Mouse (Mus musculus): Measurements from ENCODE around the gene Frzb. TPM values are rescaled to one million over a fixed set of nuclear protein-coding genes. Genes with fewer than 3 reads are reported as not detected.

The Frzb gene
- polyA plus RNA-seq, 2 experiments = 0.37 to 0.39 TPM

- no peak overlapping the region for H3K9ac ChIP-seq (replicated peaks)
- 69% methylated on average over 3 of the region's 3 CpGs for WGBS (ENCODE audit: insufficient replicate concordance)
- no peak overlapping the region for H3K4me2 ChIP-seq (ENCODE audit: low read depth)
Measured at GRCm38 (mm10) chr2:80438854-80439253, 8.6 kb downstream of the Frzb start.

GRCm38 (mm10) chr2:80437401-80437800 is 10.0 kb downstream of the Frzb start:
- no peak overlapping the region for H3K27ac ChIP-seq
- no peaks in the 10 kb centered on the region for H3K4me1 ChIP-seq (replicated peaks; ENCODE audit: control insufficient read depth in 2 of 2, insufficient read depth in 2 of 2, low read length in 1 of 2)
- H3K27me3 ChIP-seq (ENCODE audit: control insufficient read depth, insufficient read depth, low read length) = no peaks in the 10 kb centered on the region
- H3K9ac ChIP-seq (replicated peaks) = no peak overlapping the region
- no peak overlapping the region for H3K4me2 ChIP-seq (ENCODE audit: low read depth)
- H3K4me3 ChIP-seq (ENCODE audit: insufficient read depth in 1 of 2, low read depth in 2 of 2, low read length in 2 of 2) = no peak overlapping the region
- WGBS (ENCODE audit: insufficient replicate concordance) = 43% methylated on average over 2 of the region's 2 CpGs
- DNase-seq (ENCODE audit: low read depth in 3 of 3, low spot score in 3 of 3) (no peak), ATAC-seq (ENCODE audit: insufficient read depth) (no peak)
- no peak for TF ChIP-seq EP300 (IDR thresholded peaks at IDR 0.05; ENCODE audit: low read depth)
- H3K36me3 ChIP-seq (replicated peaks; ENCODE audit: control insufficient read depth, insufficient read depth, low read depth) = no peaks in the 10 kb centered on the region
- H3K9me3 ChIP-seq (ENCODE audit: control insufficient read depth, low read length) = no peaks in the 10 kb centered on the region

More at GRCm38 (mm10) chr2:80438854-80439253, 8.6 kb downstream of the Frzb start:
- H3K4me1 ChIP-seq (replicated peaks; ENCODE audit: control insufficient read depth in 2 of 2, insufficient read depth in 2 of 2, low read length in 1 of 2) = no peaks in the 10 kb centered on the region
- no peaks in the 10 kb centered on the region for H3K9me3 ChIP-seq (ENCODE audit: control insufficient read depth, low read length)
- H3K36me3 ChIP-seq (replicated peaks; ENCODE audit: control insufficient read depth, insufficient read depth, low read depth) = no peaks in the 10 kb centered on the region
- no peaks in the 10 kb centered on the region for H3K27me3 ChIP-seq (ENCODE audit: control insufficient read depth, insufficient read depth, low read length)
- no peak overlapping the region for H3K4me3 ChIP-seq (ENCODE audit: insufficient read depth in 1 of 2, low read depth in 2 of 2, low read length in 2 of 2)
- DNase-seq (ENCODE audit: low read depth in 3 of 3, low spot score in 3 of 3) = no peak
- ATAC-seq (ENCODE audit: insufficient read depth) = no peak
- TF ChIP-seq EP300 (IDR thresholded peaks at IDR 0.05; ENCODE audit: low read depth) (no peak), CTCF (IDR thresholded peaks at IDR 0.05; ENCODE audit: low read depth) (no peak)
- H3K27ac ChIP-seq = no peak overlapping the region

GRCm38 (mm10) chr2:80434783-80435572 is 12.4 kb downstream of the Frzb start:
- Histone ChIP-seq H3K4me3 (ENCODE audit: insufficient read depth in 1 of 2, low read depth in 2 of 2, low read length in 2 of 2) (no peak overlapping the region), H3K4me1 (replicated peaks; ENCODE audit: control insufficient read depth in 2 of 2, insufficient read depth in 2 of 2, low read length in 1 of 2) (no peaks in the 10 kb centered on the region), H3K4me2 (ENCODE audit: low read depth) (no peak overlapping the region), H3K9ac (replicated peaks) (no peak overlapping the region), H3K27me3 (ENCODE audit: control insufficient read depth, insufficient read depth, low read length) (no peaks in the 10 kb centered on the region), H3K27ac (no peak overlapping the region), H3K9me3 (ENCODE audit: control insufficient read depth, low read length) (no peaks in the 10 kb centered on the region), H3K36me3 (replicated peaks; ENCODE audit: control insufficient read depth, insufficient read depth, low read depth) (no peaks in the 10 kb centered on the region)
- 50% methylated on average over 11 of the region's 11 CpGs for WGBS (ENCODE audit: insufficient replicate concordance)
- TF ChIP-seq CTCF (IDR thresholded peaks at IDR 0.05; ENCODE audit: low read depth) (no peak), EP300 (IDR thresholded peaks at IDR 0.05; ENCODE audit: low read depth) (no peak)
- ATAC-seq (ENCODE audit: insufficient read depth) = no peak
- no peak for DNase-seq (ENCODE audit: low read depth in 3 of 3, low spot score in 3 of 3)

GRCm38 (mm10) chr2:80433254-80433876 is 14.1 kb downstream of the Frzb start:
- no peaks in the 10 kb centered on the region for H3K36me3 ChIP-seq (replicated peaks; ENCODE audit: control insufficient read depth, insufficient read depth, low read depth)
- ATAC-seq (ENCODE audit: insufficient read depth) = no peak

GRCm38 (mm10) chr2:80430357-80431053 is 16.9 kb downstream of the Frzb start:
- 31% methylated on average over 1 of the region's 1 CpGs for WGBS (ENCODE audit: insufficient replicate concordance)
- Histone ChIP-seq H3K36me3 (replicated peaks; ENCODE audit: control insufficient read depth, insufficient read depth, low read depth) (no peaks in the 10 kb centered on the region), H3K9me3 (ENCODE audit: control insufficient read depth, low read length) (no peaks in the 10 kb centered on the region), H3K9ac (replicated peaks) (no peak overlapping the region), H3K4me3 (ENCODE audit: insufficient read depth in 1 of 2, low read depth in 2 of 2, low read length in 2 of 2) (no peak overlapping the region), H3K27me3 (ENCODE audit: control insufficient read depth, insufficient read depth, low read length) (no peaks in the 10 kb centered on the region), H3K4me1 (replicated peaks; ENCODE audit: control insufficient read depth in 2 of 2, insufficient read depth in 2 of 2, low read length in 1 of 2) (no peaks in the 10 kb centered on the region), H3K27ac (no peak overlapping the region), H3K4me2 (ENCODE audit: low read depth) (no peak overlapping the region)
- ATAC-seq (ENCODE audit: insufficient read depth) (no peak), DNase-seq (ENCODE audit: low read depth in 3 of 3, low spot score in 3 of 3) (no peak)
- TF ChIP-seq EP300 (IDR thresholded peaks at IDR 0.05; ENCODE audit: low read depth) (no peak), CTCF (IDR thresholded peaks at IDR 0.05; ENCODE audit: low read depth) (no peak)

More at GRCm38 (mm10) chr2:80433254-80433876, 14.1 kb downstream of the Frzb start:
- no peaks in the 10 kb centered on the region for H3K4me1 ChIP-seq (replicated peaks; ENCODE audit: control insufficient read depth in 2 of 2, insufficient read depth in 2 of 2, low read length in 1 of 2)
- no peaks in the 10 kb centered on the region for H3K9me3 ChIP-seq (ENCODE audit: control insufficient read depth, low read length)
- H3K4me3 ChIP-seq (ENCODE audit: insufficient read depth in 1 of 2, low read depth in 2 of 2, low read length in 2 of 2) = no peak overlapping the region
- no peak for DNase-seq (ENCODE audit: low read depth in 3 of 3, low spot score in 3 of 3)
- no peak overlapping the region for H3K4me2 ChIP-seq (ENCODE audit: low read depth)
- H3K27ac ChIP-seq = no peak overlapping the region
- H3K9ac ChIP-seq (replicated peaks) = no peak overlapping the region
- 64% methylated on average over 6 of the region's 6 CpGs for WGBS (ENCODE audit: insufficient replicate concordance)
- TF ChIP-seq EP300 (IDR thresholded peaks at IDR 0.05; ENCODE audit: low read depth) (no peak), CTCF (IDR thresholded peaks at IDR 0.05; ENCODE audit: low read depth) (no peak)
- no peaks in the 10 kb centered on the region for H3K27me3 ChIP-seq (ENCODE audit: control insufficient read depth, insufficient read depth, low read length)

Data from liver, embryonic 14.5 days (tissue).